Mouse (Mus musculus) retina, embryonic 14.5 days (tissue): ENCODE results near the gene Brcc3.

Experiments used
- DNase-seq: peaks from one replicate; pipeline ENCODE4 v3.0.0-alpha.2; 2015; ENCODE audit warnings: low spot score

Brcc3 gene

DNA sequence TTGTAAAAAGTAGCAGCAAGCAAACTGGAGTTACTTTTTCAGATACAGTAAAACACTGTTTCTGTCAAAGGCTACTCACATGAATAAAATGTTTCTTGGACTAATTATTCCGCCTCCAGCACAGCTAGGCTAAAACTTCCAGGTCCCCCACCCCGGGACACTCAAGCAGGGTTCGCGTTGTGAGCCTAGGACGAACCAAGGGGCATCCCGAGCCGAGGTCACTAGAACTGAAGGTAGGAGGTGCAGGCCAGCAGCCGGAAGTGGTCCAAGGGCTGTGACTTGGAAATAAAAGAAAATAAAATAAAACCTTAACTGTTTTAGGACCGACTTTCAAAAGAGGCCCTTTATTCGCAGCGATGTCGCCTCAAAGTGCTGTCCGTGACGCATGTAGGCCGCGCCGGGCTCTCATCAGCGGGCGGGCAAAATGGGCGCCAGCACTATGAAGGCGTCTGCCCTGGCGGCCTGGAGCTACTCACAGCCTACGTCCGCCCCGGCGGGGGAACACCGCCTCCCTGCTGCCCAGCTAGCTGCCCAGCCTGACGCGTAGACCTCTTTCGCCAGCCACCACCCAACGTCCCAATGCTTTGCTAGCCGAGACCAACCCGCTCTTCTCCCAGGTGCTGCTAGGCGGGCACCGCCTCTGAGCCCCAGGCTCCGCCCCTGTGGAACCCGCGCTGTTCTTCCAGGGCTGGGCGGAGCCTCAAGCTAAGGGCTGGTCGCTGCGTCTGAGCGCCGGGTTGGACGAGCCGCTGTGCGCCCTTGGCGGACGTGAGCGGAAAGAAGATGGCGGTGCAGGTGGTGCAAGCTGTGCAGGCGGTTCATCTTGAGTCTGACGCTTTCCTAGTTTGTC lies at the start of gene Brcc3, which contains the start of the genes Cmc4 and Mtcp1:
Gene Brcc3, plus strand, starts transcription at position 693 of the 850 bp plus-strand sequence.
Gene Cmc4, minus strand, starts transcription at position 649 of the 850 bp plus-strand sequence.
Gene Mtcp1, minus strand, starts transcription at position 653 of the 850 bp plus-strand sequence.
- peak; percentile 87 for DNase-seq

DNA sequence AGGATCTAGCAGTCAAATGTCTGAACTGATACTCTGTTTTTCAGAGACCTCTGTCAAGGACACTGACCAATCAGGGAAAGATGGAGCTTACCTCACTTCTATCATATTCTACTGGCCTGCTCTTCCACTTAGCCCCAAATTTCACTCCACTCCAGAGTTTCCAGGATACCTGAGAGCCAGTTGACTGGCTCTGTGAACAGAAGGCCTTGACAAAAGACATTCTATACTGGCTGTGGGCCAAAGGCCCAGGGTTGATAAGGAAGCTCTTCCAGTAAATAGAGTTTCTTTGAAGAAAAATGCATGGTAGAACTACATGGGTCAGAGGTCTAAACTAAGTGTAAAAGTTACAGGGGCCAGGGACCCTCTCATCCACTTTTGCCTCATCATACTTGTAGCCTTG lies 46.2 kb upstream of the Brcc3 start:
- no peak for DNase-seq

DNA sequence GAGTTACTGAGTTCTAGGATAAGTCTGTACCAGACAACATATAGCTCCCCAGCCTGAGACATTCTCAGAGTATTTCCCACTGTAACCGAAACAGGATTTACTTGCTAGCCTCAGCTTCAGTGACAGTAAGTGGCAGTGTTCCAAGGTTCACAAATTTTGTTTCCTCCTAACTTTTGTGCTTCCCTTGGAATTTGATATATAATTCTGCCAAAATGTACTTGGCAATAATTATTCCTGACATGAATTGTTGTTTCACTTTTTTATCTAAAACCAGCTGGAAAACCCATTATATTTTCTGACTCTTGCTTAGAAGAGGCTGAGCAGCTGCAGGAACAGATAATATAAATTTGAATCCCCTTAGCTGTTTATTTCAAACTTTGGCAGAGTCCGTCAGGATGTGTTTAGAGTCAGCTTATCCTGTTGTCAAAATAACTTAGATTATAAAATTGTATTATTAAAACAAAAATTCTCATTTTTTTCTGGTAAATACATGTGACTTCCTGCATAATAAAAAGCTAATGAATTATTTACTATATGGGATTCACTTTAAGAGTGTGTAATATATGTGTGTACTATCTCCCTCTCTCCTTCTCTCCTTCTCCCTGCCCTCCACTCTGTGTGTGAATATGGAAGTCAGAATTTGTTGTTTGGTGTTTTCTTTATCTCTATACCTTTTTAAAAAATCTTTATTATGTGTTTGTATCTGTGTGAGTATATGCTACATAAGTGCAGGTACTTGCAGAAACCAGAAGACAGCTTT lies 43.6 kb upstream of the Brcc3 start:
- no peak for DNase-seq

DNA sequence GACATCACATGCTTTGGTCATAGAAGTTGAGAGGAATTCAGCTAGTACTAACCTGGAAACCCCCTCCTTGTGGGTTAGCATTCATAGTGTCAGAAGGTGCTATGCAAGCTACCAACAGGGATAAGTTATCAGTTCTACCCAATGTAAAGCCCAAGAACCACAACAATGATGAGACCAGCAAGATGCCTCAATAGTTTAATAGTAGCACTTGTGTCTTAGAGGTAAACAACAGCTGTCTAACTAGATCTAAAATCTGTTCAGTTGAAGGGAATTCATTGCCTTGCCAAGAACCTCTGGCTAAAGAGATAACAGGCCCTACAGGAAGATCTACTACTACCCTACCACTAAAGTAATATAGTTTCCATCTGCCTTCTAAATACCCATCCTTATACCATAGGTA lies 39.6 kb upstream of the Brcc3 start:
- no peak for DNase-seq

DNA sequence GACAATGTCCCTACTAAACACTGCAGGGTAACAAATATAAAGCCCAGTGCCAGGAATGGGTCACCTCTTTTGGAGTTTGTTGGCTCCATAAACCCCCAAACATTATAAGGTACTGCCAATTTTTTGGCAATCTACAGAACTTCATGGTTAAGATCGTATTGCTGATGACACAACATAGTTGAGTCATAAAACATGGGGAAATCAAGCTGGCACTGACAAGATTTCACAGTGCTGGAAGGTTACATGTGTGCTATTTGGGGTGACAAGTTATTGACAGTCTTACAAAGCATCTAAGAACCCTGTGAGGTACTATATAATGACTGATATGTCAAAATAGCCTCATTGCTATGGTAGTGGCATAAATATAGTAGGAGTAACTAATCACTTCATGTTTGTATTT lies 35.3 kb upstream of the Brcc3 start:
- DNase-seq, result no peak

DNA sequence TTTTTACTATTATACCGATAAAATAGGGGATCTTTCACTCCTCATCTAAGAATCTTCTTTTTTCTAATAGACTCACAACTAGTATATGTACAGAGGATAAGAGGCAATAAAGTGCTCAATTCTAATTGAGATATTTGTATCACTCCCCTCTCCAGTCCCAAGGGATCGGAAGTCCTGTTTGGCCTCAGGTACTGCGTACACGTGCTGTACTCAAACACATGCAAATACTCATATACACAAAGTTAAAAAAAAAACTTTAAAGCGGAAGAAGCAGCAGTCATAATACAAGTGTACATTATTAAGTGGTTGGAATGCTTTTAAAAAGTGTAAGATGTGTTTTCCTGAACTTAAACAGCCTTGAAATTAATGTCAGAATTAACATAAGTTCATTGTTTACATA lies 34.7 kb upstream of the Brcc3 start:
- no peak for DNase-seq

DNA sequence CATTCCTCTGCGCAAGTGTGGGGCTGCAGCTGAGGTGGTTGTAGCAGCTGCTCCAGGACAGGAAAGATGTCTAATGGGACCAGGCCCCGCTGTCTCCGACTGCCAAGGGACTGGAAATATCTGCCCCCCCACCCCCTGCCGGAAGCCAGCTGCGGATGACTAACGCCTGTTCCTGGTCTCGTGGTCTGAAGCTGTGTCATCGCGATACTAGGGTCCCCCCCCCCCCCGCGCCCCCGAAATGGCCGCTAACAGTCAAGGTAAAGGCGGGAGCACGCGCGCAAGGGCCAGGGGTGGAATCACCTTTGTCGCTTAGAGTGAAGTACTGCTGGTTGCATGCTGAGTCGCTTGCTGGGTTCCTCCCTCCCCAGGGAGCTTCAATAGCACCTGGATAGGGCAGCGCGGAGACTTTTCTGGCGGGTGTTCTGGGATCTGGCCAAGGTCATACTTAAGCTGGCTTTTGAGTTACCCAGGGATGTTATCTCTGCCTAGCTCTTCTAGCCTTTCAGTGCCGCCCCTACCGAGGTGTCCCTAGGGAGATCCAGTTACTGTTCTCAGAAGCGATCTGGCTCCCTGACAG lies 34.1 kb upstream of the Brcc3 start, which contains the start of the genes Fundc2 and F8:
Gene Fundc2, plus strand, starts transcription at position 205 of the 577 bp plus-strand sequence.
Gene F8, minus strand, starts transcription at position 421 of the 577 bp plus-strand sequence.
- DNase-seq, result peak; percentile 77

DNA sequence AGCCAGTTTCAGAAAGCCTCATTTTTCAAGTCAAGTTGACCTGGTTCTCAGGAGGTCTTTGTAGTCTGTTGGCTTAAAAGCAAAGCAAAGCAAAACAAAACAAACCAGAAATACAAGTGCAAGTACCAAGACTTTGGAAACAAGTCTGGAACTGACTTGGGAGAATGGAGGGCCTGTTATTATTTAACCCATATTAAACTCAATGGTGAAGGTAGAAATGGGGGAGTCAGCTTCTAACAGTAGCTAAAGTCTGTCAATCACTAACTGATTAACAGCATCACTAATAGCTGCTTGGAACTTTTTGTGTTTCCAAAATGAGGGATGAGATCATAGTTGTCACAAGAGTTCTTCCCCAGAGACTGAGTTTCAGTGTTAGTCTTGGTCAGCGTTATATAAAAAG lies 17.0 kb upstream of the Brcc3 start:
- DNase-seq, result no peak

DNA sequence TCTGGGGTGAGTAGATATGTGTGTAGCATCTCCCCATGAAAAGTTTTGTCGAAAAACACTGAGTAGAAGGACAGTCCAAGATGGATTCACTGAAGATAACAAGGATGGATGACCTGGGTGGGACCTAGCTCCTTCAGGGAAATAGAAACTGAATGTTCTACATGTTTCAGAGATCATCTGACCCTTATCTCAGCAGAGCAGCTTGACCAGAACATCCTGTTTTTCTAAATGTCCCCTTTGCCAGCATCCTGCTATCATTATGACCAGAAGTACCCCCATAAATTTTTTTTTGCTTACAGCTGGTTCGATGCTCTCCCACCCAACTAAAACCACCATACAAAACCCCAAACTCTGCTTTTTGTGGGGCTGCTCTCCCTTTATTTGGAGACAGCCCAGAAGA lies 13.8 kb upstream of the Brcc3 start:
- DNase-seq, result no peak

DNA sequence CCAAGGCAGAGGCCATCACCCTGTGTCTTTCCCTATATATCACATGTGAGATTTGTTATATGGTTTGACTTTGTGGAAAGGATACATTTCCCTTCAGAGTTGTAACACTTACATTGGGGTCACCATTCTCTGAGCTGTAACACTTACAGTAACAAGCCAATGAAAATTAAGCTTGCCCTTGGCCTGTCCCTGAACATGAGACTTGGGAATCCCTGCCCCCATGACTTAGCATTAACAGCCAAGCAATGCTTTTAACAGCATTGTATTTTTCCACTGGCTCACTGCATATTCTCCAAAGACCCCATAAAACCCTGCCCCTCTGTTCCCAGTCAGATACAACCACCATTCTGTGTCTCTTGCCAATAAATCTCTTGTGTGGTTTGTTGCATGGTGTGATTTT lies 13.1 kb upstream of the Brcc3 start:
- no peak for DNase-seq

DNA sequence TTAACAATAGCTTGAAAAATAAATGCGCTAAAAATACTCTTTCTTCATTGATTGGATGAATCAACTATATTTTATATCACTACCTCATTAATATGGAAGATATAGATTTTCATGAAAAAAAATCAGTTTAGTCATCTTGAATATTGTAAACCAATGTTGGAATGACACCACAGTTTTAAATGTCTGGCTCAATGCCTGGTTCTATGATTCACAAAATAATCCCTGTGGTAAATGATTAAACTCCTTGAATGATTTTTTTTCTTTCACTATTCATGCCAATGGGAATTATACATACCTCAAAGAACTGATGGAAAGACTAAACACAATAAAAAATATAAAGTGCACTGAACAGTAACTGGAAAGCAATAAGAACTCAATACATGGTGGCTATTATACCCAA lies 6.7 kb upstream of the Brcc3 start:
- no peak for DNase-seq

DNA sequence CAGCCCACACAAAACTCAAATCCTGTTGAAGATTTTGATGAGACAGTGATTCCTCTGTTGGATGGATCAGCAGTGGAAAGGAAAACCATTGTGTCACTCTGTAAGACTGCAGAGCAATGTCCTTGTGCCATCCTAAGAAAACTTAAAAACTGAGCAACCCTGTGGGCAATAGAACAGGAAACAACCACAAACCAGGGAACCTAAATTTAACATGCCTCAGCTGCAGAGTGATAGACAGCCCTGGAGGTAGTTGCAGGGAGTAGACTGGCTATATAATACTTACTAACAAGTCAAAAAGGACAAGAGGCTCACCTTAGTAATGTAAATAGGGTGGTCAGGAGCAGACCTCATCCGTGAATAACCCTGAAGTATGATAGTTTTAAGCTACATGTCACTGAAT lies 38.2 kb downstream of the Brcc3 start:
- DNase-seq, result no peak

DNA sequence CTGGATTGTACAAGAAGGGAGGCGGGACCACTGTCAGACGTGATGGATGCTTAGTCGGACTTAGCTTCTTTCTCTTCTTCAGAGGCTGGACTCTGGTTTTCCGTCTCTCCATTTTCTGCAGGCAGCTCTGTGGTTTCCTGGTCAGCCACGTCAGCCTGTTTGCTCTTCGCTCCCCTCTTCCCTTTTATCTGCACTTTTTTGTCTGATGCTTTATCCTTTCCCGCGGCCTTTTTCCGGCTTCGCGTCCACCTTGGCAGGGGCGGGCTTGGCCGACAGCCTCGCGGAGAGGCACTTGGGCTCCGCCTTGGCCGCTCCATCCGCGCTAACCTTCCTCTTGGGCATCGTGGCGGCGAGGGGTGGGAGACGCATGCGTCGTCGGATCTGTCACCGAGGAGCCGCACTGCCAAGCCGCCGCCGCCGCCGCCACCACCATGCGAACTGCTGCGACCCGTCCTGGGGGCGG lies 58.8 kb downstream of the Brcc3 start:
- DNase-seq, result peak; percentile 68

DNA sequence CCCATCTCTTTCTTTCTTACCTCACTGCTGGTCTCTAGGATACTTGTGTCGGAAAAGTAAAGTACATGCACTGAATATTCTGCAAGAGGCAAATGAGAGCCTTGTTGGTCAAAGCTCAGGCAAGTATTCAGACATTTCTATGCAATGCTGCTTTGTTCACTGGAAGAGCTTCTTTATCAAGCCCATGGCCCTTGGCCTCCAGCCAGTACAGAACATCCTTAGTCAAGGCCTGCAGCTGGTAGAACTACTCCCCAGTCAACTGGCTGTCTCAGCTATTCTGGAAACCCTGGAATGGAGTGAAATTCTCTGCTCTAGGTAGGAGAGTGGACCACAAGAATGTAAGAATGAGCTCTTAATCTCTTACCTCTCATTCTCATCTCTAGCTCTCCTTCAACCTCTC lies 73.5 kb downstream of the Brcc3 start:
- no peak for DNase-seq
